Mouse (Mus musculus): ENCODE results near the gene Adat2. TPM values are rescaled to one million over a fixed set of nuclear protein-coding genes. Genes with fewer than 3 reads are reported as not detected.

The Adat2 gene
- polyA plus RNA-seq, 1 experiment, result 1.3 TPM

- H3K4me3 ChIP-seq (replicated peaks), result no peak overlapping the region
- H3K4me1 ChIP-seq, result peaks cover 6% of the 10 kb centered on the region
- H3K36me3 ChIP-seq (replicated peaks; ENCODE audit: low read length), result no peaks in the 10 kb centered on the region
- H3K27me3 ChIP-seq (replicated peaks), result no peaks in the 10 kb centered on the region
- no peak for TF ChIP-seq GATA1 (IDR thresholded peaks at IDR 0.05; ENCODE audit: borderline replicate concordance, low read length)
- TF ChIP-seq FLI1 (IDR thresholded peaks at IDR 0.05; ENCODE audit: low read length), result no peak
- peaks cover 28% of the 10 kb centered on the region for H3K9me3 ChIP-seq
Measured at GRCm38 (mm10) chr10:13592196-13592595, 39.5 kb downstream of the Adat2 start.

GRCm38 (mm10) chr10:13593529-13593928, 40.8 kb downstream of the Adat2 start:
- TF ChIP-seq GATA1 (IDR thresholded peaks at IDR 0.05; ENCODE audit: borderline replicate concordance, low read length) (no peak), FLI1 (IDR thresholded peaks at IDR 0.05; ENCODE audit: low read length) (no peak)
- H3K4me1 ChIP-seq, result peaks cover 6% of the 10 kb centered on the region
- no peak overlapping the region for H3K4me3 ChIP-seq (replicated peaks)
- peaks cover 26% of the 10 kb centered on the region for H3K9me3 ChIP-seq
- no peaks in the 10 kb centered on the region for H3K27me3 ChIP-seq (replicated peaks)
- H3K36me3 ChIP-seq (replicated peaks; ENCODE audit: low read length), result no peaks in the 10 kb centered on the region

- peaks cover 6% of the 10 kb centered on the region for H3K4me1 ChIP-seq
- no peak overlapping the region for H3K4me3 ChIP-seq (replicated peaks)
- peaks cover 36% of the 10 kb centered on the region for H3K9me3 ChIP-seq
- no peak for TF ChIP-seq GATA1 (IDR thresholded peaks at IDR 0.05; ENCODE audit: borderline replicate concordance, low read length)
- TF ChIP-seq FLI1 (IDR thresholded peaks at IDR 0.05; ENCODE audit: low read length), result no peak
- no peaks in the 10 kb centered on the region for H3K27me3 ChIP-seq (replicated peaks)
- no peaks in the 10 kb centered on the region for H3K36me3 ChIP-seq (replicated peaks; ENCODE audit: low read length)
Measured at GRCm38 (mm10) chr10:13596073-13596472, 43.4 kb downstream of the Adat2 start.

- no peaks in the 10 kb centered on the region for H3K36me3 ChIP-seq (replicated peaks; ENCODE audit: low read length)
- no peak overlapping the region for H3K4me3 ChIP-seq (replicated peaks)
- H3K9me3 ChIP-seq, result peaks cover 36% of the 10 kb centered on the region
- TF ChIP-seq GATA1 (IDR thresholded peaks at IDR 0.05; ENCODE audit: borderline replicate concordance, low read length), result no peak
- no peak for TF ChIP-seq FLI1 (IDR thresholded peaks at IDR 0.05; ENCODE audit: low read length)
- H3K4me1 ChIP-seq, result peaks cover 6% of the 10 kb centered on the region
- no peaks in the 10 kb centered on the region for H3K27me3 ChIP-seq (replicated peaks)
Measured at GRCm38 (mm10) chr10:13596866-13597265, 44.2 kb downstream of the Adat2 start.

- H3K9me3 ChIP-seq, result peaks cover 36% of the 10 kb centered on the region
- no peaks in the 10 kb centered on the region for H3K27me3 ChIP-seq (replicated peaks)
- TF ChIP-seq GATA1 (IDR thresholded peaks at IDR 0.05; ENCODE audit: borderline replicate concordance, low read length) (no peak), FLI1 (IDR thresholded peaks at IDR 0.05; ENCODE audit: low read length) (no peak)
- H3K36me3 ChIP-seq (replicated peaks; ENCODE audit: low read length), result no peaks in the 10 kb centered on the region
- no peak overlapping the region for H3K4me3 ChIP-seq (replicated peaks)
- H3K4me1 ChIP-seq, result peaks cover 6% of the 10 kb centered on the region
Measured at GRCm38 (mm10) chr10:13597491-13597890, 44.8 kb downstream of the Adat2 start.

GRCm38 (mm10) chr10:13600926-13601325, 48.2 kb downstream of the Adat2 start:
- peaks cover 41% of the 10 kb centered on the region for H3K9me3 ChIP-seq
- TF ChIP-seq GATA1 (IDR thresholded peaks at IDR 0.05; ENCODE audit: borderline replicate concordance, low read length) (no peak), FLI1 (IDR thresholded peaks at IDR 0.05; ENCODE audit: low read length) (no peak)
- H3K4me1 ChIP-seq, result peaks cover 4% of the 10 kb centered on the region
- no peak overlapping the region for H3K4me3 ChIP-seq (replicated peaks)
- H3K27me3 ChIP-seq (replicated peaks), result no peaks in the 10 kb centered on the region
- H3K36me3 ChIP-seq (replicated peaks; ENCODE audit: low read length), result no peaks in the 10 kb centered on the region

Other genes starting within 250 kb of the Adat2 start
- gene Phactr2, start 78.5 kb upstream of the Adat2 start, polyA plus RNA-seq (2012; ENCODE audit: insufficient read depth, low replicate concordance), result 1.5 and 2.3 TPM in 2 replicates
- 5.2 TPM in 1 of 2 replicates, not detected in the other for gene Fuca2, start 53.4 kb upstream of the Adat2 start, polyA plus RNA-seq (2012; ENCODE audit: insufficient read depth, low replicate concordance)
- gene Pex3, start 248 bp downstream of the Adat2 start, polyA plus RNA-seq (2012; ENCODE audit: insufficient read depth, low replicate concordance), result 3.0 and 7.9 TPM in 2 replicates

Data from megakaryocyte, embryonic 14.5 days (primary cell).